Mouse (Mus musculus): ENCODE measurements at regions not wholly inside any gene's neighbourhood (a gene's known extent, or its start where the extent isn't known, plus 50 kb on each side); places are given as distances from the start of the nearest gene placed in this dataset.

- DNase-seq (ENCODE audit: low spot score): no peak
These were observed 70.0 kb upstream of the Fggy start for GRCm38 (mm10) chr4:95487323-95487722.

- DNase-seq (ENCODE audit: low spot score): no peak
These were observed 69.3 kb upstream of the Fggy start for GRCm38 (mm10) chr4:95487969-95488368.

GRCm38 (mm10) chr4:95489059-95489458 lies 68.2 kb upstream of the Fggy start:
- DNase-seq (ENCODE audit: low spot score): no peak

GRCm38 (mm10) chr4:95500265-95500664 lies 57.0 kb upstream of the Fggy start:
- DNase-seq (ENCODE audit: low spot score): no peak

- no peak for DNase-seq (ENCODE audit: low spot score)
These were observed 56.1 kb upstream of the Fggy start for GRCm38 (mm10) chr4:95501164-95501563.

- peak; percentile 11 for DNase-seq (ENCODE audit: low spot score)
These were observed 50.0 kb upstream of the Fggy start for GRCm38 (mm10) chr4:95507141-95507945.

All from urinary bladder, postnatal 25 days (tissue).